Mouse (Mus musculus) liver, embryonic 11.5 days (tissue): ENCODE data around the gene Ephb1. TPM values are rescaled to one million over a fixed set of nuclear protein-coding genes. Genes with fewer than 3 reads are reported as not detected.

Source experiments
- ATAC-seq: fragments of 200-750 bp; cut with Nextera tagmentation; replicated peaks from 2 replicates; pipeline ENCODE4 v1.8.0; 2017; ENCODE audit warnings: moderate number of reproducible peaks, mild to moderate bottlenecking, moderate TSS enrichment, moderate library complexity; ENCODE audit not compliant: low FRiP score
- DNase-seq: peaks from one replicate; pipeline ENCODE4 v3.0.0-alpha.2; 2017; ENCODE audit warnings: low spot score
- H3K27ac ChIP-seq: fragments of 300-500 bp; sonication (generic); 2 replicates; pipeline ENCODE4 v1.5.1; 2014; ENCODE audit warnings: mild to moderate bottlenecking, low read depth, low read length, control low read depth
- H3K27me3 ChIP-seq: fragments of 300-500 bp; sonication (generic); replicated peaks from 2 replicates; pipeline ENCODE4 v1.6.1; 2014; ENCODE audit warnings: low read length, mixed read lengths; ENCODE audit not compliant: control insufficient read depth, insufficient read depth
- H3K36me3 ChIP-seq: fragments of 300-500 bp; sonication (generic); 2 replicates; pipeline ENCODE4 v1.6.1; 2014; ENCODE audit warnings: mild to moderate bottlenecking, low read length, moderate library complexity, mixed read lengths; ENCODE audit not compliant: control insufficient read depth, insufficient read depth
- H3K4me1 ChIP-seq: fragments of 300-500 bp; sonication (generic); replicated peaks from 2 replicates; pipeline ENCODE4 v1.6.1; 2014; ENCODE audit warnings: low read length, mixed read lengths; ENCODE audit not compliant: control insufficient read depth, insufficient read depth
- H3K4me2 ChIP-seq: fragments of 300-500 bp; sonication (generic); 2 replicates; pipeline ENCODE4 v1.6.1; 2014; ENCODE audit warnings: mild to moderate bottlenecking, control low read depth, moderate library complexity
- H3K4me3 ChIP-seq: fragments of 300-500 bp; sonication (generic); 2 replicates; pipeline ENCODE4 v1.5.1; 2014; ENCODE audit warnings: low read depth, low read length, control low read depth
- H3K9ac ChIP-seq: fragments of 300-500 bp; sonication (generic); 2 replicates; pipeline ENCODE4 v1.6.1; 2014; ENCODE audit warnings: low read depth, low read length, control low read depth
- H3K9me3 ChIP-seq: fragments of 300-500 bp; sonication (generic); 2 replicates; pipeline ENCODE4 v1.6.1; 2016; ENCODE audit warnings: low read length, inconsistent platforms, mixed read lengths; ENCODE audit not compliant: control insufficient read depth
- WGBS: fragments of 180-500 bp; shearing (Covaris S2); extraction: QIAGEN DNeasy Blood & Tissue Kit; methylation state at CpG from one replicate; pipeline ENCODE4 v1.1.7; 2014; 5-methylcytosine and 5-hydroxymethylcytosine counted together
- polyA plus RNA-seq: library from polyadenylated mRNA; unstranded; fragments of >200 nt; fragmentation: Nextera tagmentation; extraction: Ambion mirVana; gene quantifications from 2 replicates; pipeline ENCODE4 v1.2.1, GENCODE M21; 2014

Gene Ephb1
- polyA plus RNA-seq, 1 experiment from 2014 or later: 0.70 TPM

GRCm38 (mm10) chr9:102231248-102231647 is 123.2 kb downstream of the Ephb1 start:
- DNase-seq: no peak
- 69% methylated on average over 6 of the region's 6 CpGs for WGBS

GRCm38 (mm10) chr9:102216746-102217566 is 137.5 kb downstream of the Ephb1 start:
- no peak for ATAC-seq
- H3K27me3 ChIP-seq: no peaks in the 10 kb centered on the region
- H3K4me1 ChIP-seq: no peaks in the 10 kb centered on the region
- no peak overlapping the region for H3K27ac ChIP-seq
- H3K4me3 ChIP-seq: no peak overlapping the region
- no peaks in the 10 kb centered on the region for H3K9me3 ChIP-seq
- 61% methylated on average over 7 of the region's 7 CpGs for WGBS
- no peaks in the 10 kb centered on the region for H3K36me3 ChIP-seq
- H3K4me2 ChIP-seq: no peak overlapping the region
- no peak overlapping the region for H3K9ac ChIP-seq
- DNase-seq: no peak

More at GRCm38 (mm10) chr9:102231248-102231647, 123.2 kb downstream of the Ephb1 start:
- ATAC-seq: no peak
- H3K4me1 ChIP-seq: no peaks in the 10 kb centered on the region
- H3K4me3 ChIP-seq: no peak overlapping the region
- H3K36me3 ChIP-seq: no peaks in the 10 kb centered on the region
- H3K9ac ChIP-seq: no peak overlapping the region
- no peaks in the 10 kb centered on the region for H3K27me3 ChIP-seq
- no peak overlapping the region for H3K4me2 ChIP-seq
- H3K27ac ChIP-seq: no peak overlapping the region
- H3K9me3 ChIP-seq: no peaks in the 10 kb centered on the region

- ATAC-seq (no peak), DNase-seq (no peak)
- no peak overlapping the region for H3K4me2 ChIP-seq
These were observed 142.5 kb downstream of the Ephb1 start for GRCm38 (mm10) chr9:102212036-102212383.

GRCm38 (mm10) chr9:102211296-102212035 is 143.0 kb downstream of the Ephb1 start:
- Histone ChIP-seq H3K4me2 (no peak overlapping the region), H3K27ac (no peak overlapping the region), H3K9ac (no peak overlapping the region), H3K36me3 (no peaks in the 10 kb centered on the region), H3K27me3 (no peaks in the 10 kb centered on the region), H3K4me3 (no peak overlapping the region), H3K4me1 (no peaks in the 10 kb centered on the region), H3K9me3 (no peaks in the 10 kb centered on the region)
- 40% methylated on average over 10 of the region's 10 CpGs for WGBS
- ATAC-seq (no peak), DNase-seq (no peak)

More at GRCm38 (mm10) chr9:102212036-102212383, 142.5 kb downstream of the Ephb1 start:
- Histone ChIP-seq H3K9me3 (no peaks in the 10 kb centered on the region), H3K27ac (no peak overlapping the region), H3K27me3 (no peaks in the 10 kb centered on the region), H3K4me3 (no peak overlapping the region), H3K36me3 (no peaks in the 10 kb centered on the region), H3K4me1 (no peaks in the 10 kb centered on the region), H3K9ac (no peak overlapping the region)
- 32% methylated on average over 1 of the region's 1 CpGs for WGBS

GRCm38 (mm10) chr9:102205518-102205917 is 149.0 kb downstream of the Ephb1 start:
- Histone ChIP-seq H3K27me3 (no peaks in the 10 kb centered on the region), H3K4me3 (no peak overlapping the region), H3K9me3 (no peaks in the 10 kb centered on the region), H3K4me1 (no peaks in the 10 kb centered on the region), H3K27ac (no peak overlapping the region), H3K4me2 (no peak overlapping the region), H3K9ac (no peak overlapping the region), H3K36me3 (no peaks in the 10 kb centered on the region)
- DNase-seq (no peak), ATAC-seq (no peak)
- WGBS: 69% methylated on average over 3 of the region's 3 CpGs

GRCm38 (mm10) chr9:102201867-102202266 is 152.6 kb downstream of the Ephb1 start:
- H3K36me3 ChIP-seq: no peaks in the 10 kb centered on the region
- H3K4me2 ChIP-seq: no peak overlapping the region
- H3K27me3 ChIP-seq: no peaks in the 10 kb centered on the region
- no peak for DNase-seq
- H3K4me3 ChIP-seq: no peak overlapping the region
- no peaks in the 10 kb centered on the region for H3K4me1 ChIP-seq
- no peaks in the 10 kb centered on the region for H3K9me3 ChIP-seq
- no peak for ATAC-seq
- H3K9ac ChIP-seq: no peak overlapping the region
- WGBS: 79% methylated on average over 5 of the region's 5 CpGs
- no peak overlapping the region for H3K27ac ChIP-seq

GRCm38 (mm10) chr9:102196856-102197255 is 157.6 kb downstream of the Ephb1 start:
- ATAC-seq (no peak), DNase-seq (no peak)
- 80% methylated on average over 6 of the region's 6 CpGs for WGBS
- Histone ChIP-seq H3K4me3 (no peak overlapping the region), H3K27ac (no peak overlapping the region), H3K4me2 (no peak overlapping the region), H3K27me3 (no peaks in the 10 kb centered on the region), H3K9ac (no peak overlapping the region), H3K4me1 (no peaks in the 10 kb centered on the region), H3K36me3 (no peaks in the 10 kb centered on the region), H3K9me3 (no peaks in the 10 kb centered on the region)

- Histone ChIP-seq H3K36me3 (no peaks in the 10 kb centered on the region), H3K9me3 (no peaks in the 10 kb centered on the region), H3K27me3 (no peaks in the 10 kb centered on the region), H3K4me3 (no peak overlapping the region), H3K9ac (no peak overlapping the region), H3K27ac (no peak overlapping the region), H3K4me1 (no peaks in the 10 kb centered on the region), H3K4me2 (no peak overlapping the region)
- DNase-seq: no peak
- ATAC-seq: no peak
- 80% methylated on average over 4 of the region's 4 CpGs for WGBS
These were observed 160.4 kb downstream of the Ephb1 start for GRCm38 (mm10) chr9:102194063-102194462.
